Mouse (Mus musculus): ENCODE results near the gene Add1.

Gene Add1

GRCm38 (mm10) chr5:34608226-34608625 lies 34.8 kb downstream of the Add1 start:
- no peak for DNase-seq

GRCm38 (mm10) chr5:34609966-34610365 lies 36.5 kb downstream of the Add1 start:
- no peak for DNase-seq

DNA sequence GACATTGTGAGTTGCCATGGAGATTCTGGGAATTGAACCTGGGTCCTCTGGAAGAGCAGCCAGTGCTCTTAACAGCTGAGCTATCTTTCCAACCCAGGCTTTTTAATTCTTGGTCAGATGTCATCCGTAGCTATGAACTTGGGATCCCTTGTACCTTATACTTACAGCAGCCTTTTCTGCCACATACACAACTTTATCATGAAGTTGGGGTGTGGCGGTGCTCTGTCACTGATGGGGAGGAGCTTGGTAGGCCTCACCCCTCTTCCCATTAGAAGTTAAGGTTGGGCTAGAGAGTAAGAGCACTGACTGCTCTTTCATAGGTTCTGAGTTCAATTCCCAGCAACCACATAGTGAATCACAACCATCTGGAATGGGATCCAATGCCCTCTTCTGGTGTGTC lies 59.5 kb downstream of the Add1 start:
- no peak for DNase-seq

- DNase-seq = no peak
Measured at GRCm38 (mm10) chr5:34633641-34634040, 60.2 kb downstream of the Add1 start.

- DNase-seq = no peak
Measured at GRCm38 (mm10) chr5:34634746-34635400, 61.4 kb downstream of the Add1 start.

- DNase-seq = no peak
Measured at GRCm38 (mm10) chr5:34635665-34636192, 62.3 kb downstream of the Add1 start.

- DNase-seq = peak; percentile 86 to 91
Measured at GRCm38 (mm10) chr5:34636481-34637287, 63.2 kb downstream of the Add1 start, which contains the start of gene Mfsd10. Gene Mfsd10 (minus strand): TSS chr5:34637212.

- DNase-seq = no peak
Measured at GRCm38 (mm10) chr5:34637591-34638156, 64.2 kb downstream of the Add1 start.

- peak; percentile 31 to 54 for DNase-seq
Measured at GRCm38 (mm10) chr5:34641991-34642390, 68.5 kb downstream of the Add1 start.

GRCm38 (mm10) chr5:34642932-34643331 lies 69.5 kb downstream of the Add1 start:
- DNase-seq = peak; percentile 46 to 61

GRCm38 (mm10) chr5:34647581-34647980 lies 74.1 kb downstream of the Add1 start:
- peak; percentile 61 to 79 for DNase-seq

- no peak for DNase-seq
Measured at GRCm38 (mm10) chr5:34652961-34653360, 79.5 kb downstream of the Add1 start.

GRCm38 (mm10) chr5:34654881-34655280 lies 81.4 kb downstream of the Add1 start:
- no peak for DNase-seq

GRCm38 (mm10) chr5:34657556-34657955 lies 84.1 kb downstream of the Add1 start:
- no peak for DNase-seq

GRCm38 (mm10) chr5:34659686-34660590 lies 86.5 kb downstream of the Add1 start, which contains the start of the genes Nop14 and Grk4:
Gene Nop14 (minus strand): TSS chr5:34660148.
Gene Grk4 (plus strand): TSS chr5:34660379.
- DNase-seq = peak; percentile 99

GRCm38 (mm10) chr5:34660591-34661130 lies 87.2 kb downstream of the Add1 start:
- DNase-seq = no peak

DNA sequence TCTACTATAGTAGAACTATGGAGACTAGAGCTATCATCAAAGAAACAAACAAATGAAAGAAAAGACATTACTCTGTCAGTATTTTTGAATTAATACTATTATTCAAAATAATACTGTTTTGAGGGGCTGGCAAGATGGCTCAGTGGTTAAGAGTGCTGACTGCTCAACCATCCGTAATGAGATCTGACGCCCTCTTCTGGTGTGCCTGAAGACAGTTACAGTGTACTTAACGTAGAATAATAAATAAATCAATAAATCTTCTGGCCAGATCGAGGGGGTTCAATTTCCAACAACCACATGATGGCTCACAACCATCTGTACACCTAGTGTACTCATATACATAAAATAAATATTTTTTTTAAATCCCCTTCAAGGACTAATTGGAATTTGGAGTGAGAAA lies 88.4 kb downstream of the Add1 start:
- no peak for DNase-seq

DNA sequence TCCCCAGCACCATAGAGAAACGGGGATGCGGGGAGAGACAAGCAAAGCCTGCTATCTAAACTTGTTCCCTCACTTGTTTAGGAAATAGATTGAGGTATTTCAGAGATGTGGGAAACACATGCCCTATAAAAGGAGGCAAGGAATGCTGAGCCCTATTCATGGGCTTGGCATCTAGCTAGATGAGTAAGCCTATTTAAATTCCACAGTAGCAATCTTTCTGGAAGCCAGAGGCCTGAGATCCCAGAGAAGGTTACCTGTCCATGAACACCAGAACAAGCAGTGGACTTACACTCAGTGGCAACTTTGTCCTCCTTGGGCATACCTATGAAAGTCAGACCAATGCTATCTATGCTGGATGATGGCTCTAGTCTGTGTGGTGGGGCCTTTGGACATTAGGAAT lies 89.8 kb downstream of the Add1 start:
- DNase-seq = no peak

DNA sequence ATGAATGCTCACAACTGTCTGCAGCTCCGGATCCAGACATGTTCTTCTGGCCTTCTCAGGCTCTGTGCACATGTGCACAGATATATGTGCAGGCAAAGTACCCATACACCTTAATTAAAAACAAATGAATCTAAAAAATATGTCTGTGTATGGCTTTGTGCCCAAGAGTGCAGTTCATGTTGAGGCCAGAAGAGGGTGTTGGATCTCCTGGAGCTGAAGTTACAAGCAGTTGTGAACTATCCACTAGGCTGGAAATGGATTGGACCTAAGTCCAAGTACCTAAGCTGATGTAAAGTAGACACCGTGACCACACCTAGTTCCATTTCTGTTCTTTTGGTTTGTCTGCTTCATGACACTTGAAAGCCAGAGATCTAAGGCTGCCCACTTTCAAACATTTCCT lies 96.0 kb downstream of the Add1 start:
- no peak for DNase-seq

- peak in 1 of 2 experiments; percentile 13 for DNase-seq
Measured at GRCm38 (mm10) chr5:34670280-34670679, 96.8 kb downstream of the Add1 start.

Data from kidney, postnatal 25 days (tissue).